Mouse (Mus musculus) forebrain, embryonic 12.5 days (tissue): ENCODE results near the gene Phldb3. TPM values are rescaled to one million over a fixed set of nuclear protein-coding genes. Genes with fewer than 3 reads are reported as not detected.

Source experiments
- ATAC-seq: fragments of 200-750 bp; cut with Nextera tagmentation; 2 replicates; pipeline ENCODE4 v1.8.0; 2017; ENCODE audit warnings: moderate TSS enrichment; ENCODE audit not compliant: low FRiP score
- H3K27ac ChIP-seq: fragments of 300-500 bp; sonication (generic); 2 replicates; pipeline ENCODE4 v1.5.1; 2016; ENCODE audit warnings: mild to moderate bottlenecking
- H3K27me3 ChIP-seq: fragments of 300-500 bp; sonication (generic); 2 replicates; pipeline ENCODE4 v1.6.1; 2016; ENCODE audit warnings: mild to moderate bottlenecking
- H3K36me3 ChIP-seq: fragments of 300-500 bp; sonication (generic); replicated peaks from 2 replicates; pipeline ENCODE4 v1.6.1; 2016; ENCODE audit warnings: mild to moderate bottlenecking
- H3K4me1 ChIP-seq: fragments of 300-500 bp; sonication (generic); 2 replicates; pipeline ENCODE4 v1.6.1; 2016
- H3K4me2 ChIP-seq: fragments of 300-500 bp; sonication (generic); 2 replicates; pipeline ENCODE4 v1.6.1; 2016; ENCODE audit warnings: mild to moderate bottlenecking, moderate library complexity
- H3K4me3 ChIP-seq: fragments of 300-500 bp; sonication (generic); replicated peaks from 2 replicates; pipeline ENCODE4 v1.5.1; 2016; ENCODE audit warnings: mild to moderate bottlenecking
- H3K9ac ChIP-seq: fragments of 300-500 bp; sonication (generic); 2 replicates; pipeline ENCODE4 v1.6.1; 2016; ENCODE audit warnings: mild to moderate bottlenecking
- H3K9me3 ChIP-seq: fragments of 300-500 bp; sonication (generic); 2 replicates; pipeline ENCODE4 v1.6.1; 2016
- WGBS: fragments of 180-500 bp; shearing (Covaris S2); methylation state at CpG from one replicate; pipeline ENCODE4 v1.1.7; 2016; 5-methylcytosine and 5-hydroxymethylcytosine counted together
- polyA plus RNA-seq: library from polyadenylated mRNA; unstranded; fragments of >200 nt; fragmentation: Nextera tagmentation; extraction: Ambion mirVana; gene quantifications from 2 replicates; pipeline ENCODE4 v1.2.1, GENCODE M21; 2016

Phldb3 gene
- polyA plus RNA-seq, 1 experiment from 2014 or later: not detected

DNA sequence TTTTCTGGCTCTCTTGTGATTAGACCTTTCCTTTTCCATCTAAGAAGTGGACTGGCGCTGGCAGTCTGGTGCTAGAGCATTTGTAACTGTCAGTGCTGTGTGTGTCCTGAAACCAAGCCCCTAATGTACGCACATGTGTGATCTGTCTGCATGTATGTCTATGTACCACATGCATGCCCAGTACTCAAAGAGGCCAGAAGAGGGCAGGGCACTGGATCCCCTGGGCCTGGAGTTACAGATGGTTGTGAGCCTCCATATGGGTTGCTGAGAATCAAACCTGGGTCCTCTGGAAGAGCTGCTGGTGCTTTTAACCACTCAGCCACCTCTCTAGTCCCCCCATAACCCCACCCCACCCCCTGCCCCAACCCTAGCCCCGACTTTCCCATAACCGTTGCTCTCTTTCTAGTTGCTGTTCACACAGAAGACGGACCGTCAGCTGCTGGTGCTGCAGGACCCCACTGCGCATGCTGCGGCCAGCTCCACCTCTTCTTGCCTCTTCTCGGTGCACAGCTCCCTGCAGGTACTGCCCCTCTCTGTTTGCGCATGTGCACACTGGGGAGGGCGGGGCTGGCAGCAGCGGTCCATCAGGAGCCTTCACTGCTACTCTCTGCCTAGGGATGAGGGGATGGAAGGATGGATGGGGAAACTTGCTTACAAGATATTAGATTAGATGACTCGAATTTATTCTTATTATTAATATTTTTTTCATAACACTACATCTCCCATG lies 9.3 kb downstream of the Phldb3 start:
- Histone ChIP-seq H3K27ac (no peak overlapping the region), H3K9ac (no peak overlapping the region), H3K4me2 (no peak overlapping the region), H3K36me3 (no peaks in the 10 kb centered on the region), H3K4me1 (no peaks in the 10 kb centered on the region), H3K27me3 (0 out of 2 replicates have a peak, but pooled peaks cover 6% of the 10 kb centered on the region), H3K9me3 (peaks cover 5% of the 10 kb centered on the region; the same call in 1 of the 2 replicates), H3K4me3 (no peak overlapping the region)
- WGBS: 53% methylated on average over 13 of the region's 13 CpGs
- no peak for ATAC-seq

DNA sequence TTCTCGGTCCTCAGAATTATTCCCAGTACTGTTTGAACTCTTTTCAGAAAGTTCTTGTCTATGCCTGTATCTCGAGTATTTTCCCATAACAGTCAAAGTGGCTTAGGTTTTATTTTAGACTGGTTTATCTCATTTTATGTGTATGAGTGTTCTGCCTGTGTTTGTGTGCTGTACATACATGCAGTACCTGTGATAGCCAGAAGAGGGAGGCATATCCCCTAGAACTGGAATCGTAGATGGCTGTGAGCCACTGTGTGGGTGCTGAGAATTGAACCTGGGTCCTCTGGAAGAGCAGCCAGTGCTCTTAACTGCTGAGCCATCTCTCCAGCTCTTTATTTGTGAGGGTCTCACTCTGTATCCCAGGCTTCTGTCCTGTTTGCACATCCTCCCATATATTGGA lies 10.6 kb downstream of the Phldb3 start:
- peaks cover 2% of the 10 kb centered on the region; the same call in 1 of the 2 replicates for H3K27me3 ChIP-seq
- 0 out of 2 replicates have a peak, but pooled peaks cover 2% of the 10 kb centered on the region for H3K4me1 ChIP-seq
- H3K36me3 ChIP-seq: no peaks in the 10 kb centered on the region
- no peak for ATAC-seq
- no peak overlapping the region for H3K27ac ChIP-seq
- 85% methylated on average over 3 of the region's 3 CpGs for WGBS
- no peak overlapping the region for H3K4me3 ChIP-seq
- H3K9ac ChIP-seq: no peak overlapping the region
- no peak overlapping the region for H3K4me2 ChIP-seq
- H3K9me3 ChIP-seq: peaks cover 5% of the 10 kb centered on the region; the same call in 1 of the 2 replicates

DNA sequence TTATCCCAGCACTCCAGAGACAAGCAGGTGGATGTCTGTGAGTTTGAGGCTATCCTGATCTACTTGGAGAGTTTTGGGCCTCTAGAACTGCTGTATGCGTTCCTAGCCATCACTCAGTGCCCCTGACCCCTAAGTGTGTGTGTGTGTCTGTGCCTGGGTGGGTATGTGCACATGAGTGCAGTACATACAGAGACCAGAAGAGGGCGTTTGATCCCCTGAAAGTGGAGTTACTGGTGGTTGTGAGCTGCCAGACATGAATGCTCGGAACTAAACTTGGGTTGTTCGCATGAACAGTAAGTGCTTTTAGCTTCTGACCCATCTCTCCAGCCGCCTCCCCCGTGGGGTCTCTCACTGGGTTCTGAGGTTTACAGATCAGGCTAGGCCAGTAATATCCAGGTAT lies 12.4 kb downstream of the Phldb3 start:
- Histone ChIP-seq H3K27me3 (peaks cover 12% of the 10 kb centered on the region; the same call in 1 of the 2 replicates), H3K9me3 (peaks cover 5% of the 10 kb centered on the region; the same call in 1 of the 2 replicates), H3K4me3 (no peak overlapping the region), H3K4me2 (no peak overlapping the region), H3K36me3 (no peaks in the 10 kb centered on the region), H3K4me1 (0 out of 2 replicates have a peak, but pooled peaks cover 2% of the 10 kb centered on the region), H3K27ac (no peak overlapping the region), H3K9ac (no peak overlapping the region)
- WGBS: 80% methylated on average over 6 of the region's 6 CpGs
- ATAC-seq: no peak

DNA sequence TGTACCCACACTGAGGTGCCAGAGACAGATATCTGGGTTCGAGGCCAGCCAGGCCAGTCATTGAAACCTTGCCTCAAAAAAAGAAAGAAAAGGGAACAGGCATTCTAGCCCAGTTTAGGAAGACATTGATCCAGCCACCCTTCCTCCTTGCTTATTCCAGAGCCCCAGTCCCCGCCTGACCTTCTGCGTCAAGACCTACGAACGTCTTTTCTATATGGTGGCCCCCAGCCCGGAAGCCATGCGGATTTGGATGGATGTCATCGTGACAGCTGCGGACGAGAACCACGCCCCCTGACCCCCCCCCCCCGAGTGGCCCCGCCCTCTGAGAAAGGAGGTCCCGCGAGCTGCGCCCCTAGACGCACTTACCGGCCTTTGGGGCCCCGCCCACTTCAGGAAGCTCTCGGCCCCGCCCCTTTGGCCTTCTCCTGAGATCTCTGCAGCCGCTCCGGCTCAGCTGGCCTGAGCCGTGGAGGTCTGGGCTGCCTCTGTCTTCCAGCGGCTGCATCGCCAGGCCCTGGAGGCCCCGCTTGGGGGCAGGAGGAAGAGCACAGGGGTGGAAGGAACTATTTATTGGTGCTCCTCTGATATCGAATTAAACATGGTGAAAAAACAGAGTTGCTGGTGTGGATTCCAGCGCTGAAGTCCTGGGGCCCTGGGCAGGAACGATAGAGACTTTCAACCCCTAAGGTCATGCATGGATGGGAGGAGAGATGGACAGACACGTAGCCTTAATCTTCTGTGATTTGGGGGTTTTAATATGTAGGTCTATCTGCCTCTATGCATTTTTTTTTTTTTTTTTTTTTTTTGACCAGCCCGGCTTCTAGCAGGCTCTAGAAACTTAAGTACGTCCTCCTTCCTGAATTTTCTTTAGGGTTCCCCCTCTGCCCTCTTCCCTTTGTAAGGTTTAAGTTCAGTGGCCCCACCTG lies 18.4 kb downstream of the Phldb3 start:
- Histone ChIP-seq H3K27ac (no peak overlapping the region), H3K36me3 (no peaks in the 10 kb centered on the region), H3K9ac (peak overlapping the region; percentile 45), H3K27me3 (peaks cover 18% of the 10 kb centered on the region; the same call in 1 of the 2 replicates), H3K9me3 (no peaks in the 10 kb centered on the region), H3K4me1 (peaks cover 11% of the 10 kb centered on the region; the same call in 1 of the 2 replicates), H3K4me2 (peak overlapping the region; percentile 57), H3K4me3 (peak overlapping the region; percentile 33)
- 7% methylated on average over 33 of the region's 33 CpGs for WGBS
- ATAC-seq: peak; percentile 89

DNA sequence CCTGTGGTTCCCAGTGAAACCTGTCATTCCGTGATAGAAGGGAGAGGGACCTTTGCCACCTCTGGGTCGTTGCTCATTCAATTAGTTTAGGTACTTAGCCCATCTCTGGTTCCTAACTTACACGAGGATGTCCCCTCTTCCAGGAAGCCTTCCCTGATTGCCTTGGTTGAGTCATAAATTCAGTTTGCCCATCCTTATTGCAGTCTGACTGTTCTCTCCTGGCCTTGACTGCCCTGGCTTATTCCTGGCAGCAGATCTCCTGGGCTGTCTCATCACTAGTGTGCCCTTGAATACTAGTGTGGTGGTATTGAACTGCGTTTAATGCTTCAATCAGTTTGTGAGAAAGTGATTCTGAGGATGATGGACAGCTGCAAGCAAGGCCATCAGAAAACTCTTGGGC lies 19.1 kb downstream of the Phldb3 start:
- Histone ChIP-seq H3K27ac (no peak overlapping the region), H3K9ac (no peak overlapping the region), H3K9me3 (no peaks in the 10 kb centered on the region), H3K27me3 (peaks cover 18% of the 10 kb centered on the region; the same call in 1 of the 2 replicates), H3K4me1 (peaks cover 11% of the 10 kb centered on the region; the same call in 1 of the 2 replicates), H3K4me3 (no peak overlapping the region), H3K4me2 (no peak overlapping the region), H3K36me3 (no peaks in the 10 kb centered on the region)
- no peak for ATAC-seq
- 68% methylated on average over 4 of the region's 4 CpGs for WGBS

DNA sequence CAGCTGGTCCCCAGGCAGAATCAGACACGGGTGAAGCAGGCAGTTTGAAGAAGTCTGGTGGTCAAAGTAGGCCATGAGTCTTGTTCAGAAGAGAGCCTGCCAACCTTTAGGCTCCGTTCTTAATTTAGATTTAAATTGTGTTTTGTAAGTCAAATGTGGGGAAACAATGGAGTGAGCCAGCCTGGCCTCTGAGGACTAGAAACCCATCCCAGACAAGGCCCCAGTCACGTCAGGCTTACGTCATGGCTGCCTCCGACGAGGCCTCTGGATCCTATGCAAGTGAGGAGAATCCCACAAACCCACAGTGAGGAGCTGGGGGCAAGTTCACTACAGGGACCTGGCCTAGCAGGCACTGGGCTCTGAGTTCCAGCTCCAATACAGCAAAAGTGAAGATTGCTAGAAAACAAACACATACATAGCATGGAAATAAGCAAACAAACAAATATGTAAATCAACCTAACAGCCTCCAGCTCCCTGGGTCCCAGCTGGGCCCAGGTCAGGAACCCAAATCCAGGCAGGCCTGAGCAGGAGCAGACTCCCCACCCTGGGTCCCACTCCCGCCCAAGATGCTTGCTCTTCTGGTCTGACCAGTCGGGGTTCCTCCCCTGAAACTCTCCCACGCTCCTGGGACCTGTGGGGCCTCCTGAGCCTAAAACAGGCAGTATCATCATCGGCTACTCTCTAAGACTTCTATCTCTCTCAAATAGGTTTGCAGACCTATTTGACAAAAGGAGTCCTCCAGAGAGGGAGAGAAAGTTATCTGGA lies 19.7 kb downstream of the Phldb3 start:
- Histone ChIP-seq H3K36me3 (no peaks in the 10 kb centered on the region), H3K9me3 (no peaks in the 10 kb centered on the region), H3K4me3 (no peak overlapping the region), H3K27ac (no peak overlapping the region), H3K9ac (no peak overlapping the region), H3K4me1 (peaks cover 11% of the 10 kb centered on the region; the same call in 1 of the 2 replicates), H3K4me2 (no peak overlapping the region), H3K27me3 (peaks cover 18% of the 10 kb centered on the region; the same call in 1 of the 2 replicates)
- WGBS: 68% methylated on average over 10 of the region's 10 CpGs
- ATAC-seq: no peak

DNA sequence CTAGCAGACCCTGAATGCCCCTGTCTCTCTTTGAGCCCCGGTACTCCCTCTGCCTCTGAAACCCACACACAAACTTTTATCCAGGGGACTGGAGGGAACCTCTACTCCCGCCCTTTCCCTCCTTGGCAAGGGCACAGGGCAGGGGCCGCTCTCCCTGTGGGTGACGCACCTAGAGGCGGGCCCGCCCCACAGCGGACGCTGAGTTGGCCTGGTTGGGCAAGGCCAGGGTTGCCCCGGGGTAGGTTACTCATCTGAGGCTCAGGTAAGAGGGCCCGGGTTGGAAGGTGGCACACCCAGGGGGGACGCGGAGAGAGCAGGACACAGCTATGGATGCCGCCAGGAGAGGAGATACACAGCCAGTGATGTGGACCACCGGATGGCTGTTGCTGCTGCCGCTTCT lies 25.7 kb downstream of the Phldb3 start, which contains the start of gene Lypd3:
TSS of gene Lypd3 (plus strand) at position 287 of the 400 bp plus-strand sequence.
- ATAC-seq: no peak
- peak within 1 kb of the TSS; percentile 81 for H3K4me2 ChIP-seq
- H3K9ac ChIP-seq: no peak within 1 kb of the TSS
- peaks cover 23% of the 10 kb centered on the region for H3K4me1 ChIP-seq
- H3K36me3 ChIP-seq: no peaks in the 10 kb centered on the region
- 18% methylated on average over 15 of the region's 15 CpGs for WGBS
- peak within 1 kb of the TSS; percentile 38 for H3K4me3 ChIP-seq
- peaks cover 59% of the 10 kb centered on the region for H3K27me3 ChIP-seq
- no peaks in the 10 kb centered on the region for H3K9me3 ChIP-seq
- H3K27ac ChIP-seq: no peak within 1 kb of the TSS

DNA sequence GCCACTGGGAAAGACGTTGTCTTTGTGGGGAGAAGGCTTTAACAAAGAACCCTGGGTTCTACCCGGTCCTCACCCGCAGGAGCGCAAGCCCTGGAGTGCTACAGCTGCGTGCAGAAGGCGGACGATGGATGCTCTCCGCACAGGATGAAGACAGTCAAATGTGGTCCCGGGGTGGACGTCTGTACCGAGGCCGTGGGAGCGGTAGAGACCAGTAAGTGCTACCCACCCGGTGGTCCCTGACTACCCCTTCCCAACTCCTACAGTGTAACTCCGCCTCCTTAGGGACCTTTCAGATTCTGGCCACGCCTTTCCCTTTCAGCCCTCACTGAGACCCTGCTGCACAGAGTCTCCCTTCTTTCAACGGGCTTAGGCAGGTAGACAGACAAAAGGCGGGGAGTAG lies 26.5 kb downstream of the Phldb3 start:
- Histone ChIP-seq H3K4me2 (peak overlapping the region; percentile 81), H3K27ac (no peak overlapping the region), H3K4me1 (peaks cover 23% of the 10 kb centered on the region), H3K27me3 (peaks cover 64% of the 10 kb centered on the region), H3K9ac (no peak overlapping the region), H3K9me3 (no peaks in the 10 kb centered on the region), H3K4me3 (peak overlapping the region; percentile 38), H3K36me3 (no peaks in the 10 kb centered on the region)
- 2% methylated on average over 18 of the region's 18 CpGs for WGBS
- peak; percentile 27; the same call in 1 of the 2 replicates for ATAC-seq

DNA sequence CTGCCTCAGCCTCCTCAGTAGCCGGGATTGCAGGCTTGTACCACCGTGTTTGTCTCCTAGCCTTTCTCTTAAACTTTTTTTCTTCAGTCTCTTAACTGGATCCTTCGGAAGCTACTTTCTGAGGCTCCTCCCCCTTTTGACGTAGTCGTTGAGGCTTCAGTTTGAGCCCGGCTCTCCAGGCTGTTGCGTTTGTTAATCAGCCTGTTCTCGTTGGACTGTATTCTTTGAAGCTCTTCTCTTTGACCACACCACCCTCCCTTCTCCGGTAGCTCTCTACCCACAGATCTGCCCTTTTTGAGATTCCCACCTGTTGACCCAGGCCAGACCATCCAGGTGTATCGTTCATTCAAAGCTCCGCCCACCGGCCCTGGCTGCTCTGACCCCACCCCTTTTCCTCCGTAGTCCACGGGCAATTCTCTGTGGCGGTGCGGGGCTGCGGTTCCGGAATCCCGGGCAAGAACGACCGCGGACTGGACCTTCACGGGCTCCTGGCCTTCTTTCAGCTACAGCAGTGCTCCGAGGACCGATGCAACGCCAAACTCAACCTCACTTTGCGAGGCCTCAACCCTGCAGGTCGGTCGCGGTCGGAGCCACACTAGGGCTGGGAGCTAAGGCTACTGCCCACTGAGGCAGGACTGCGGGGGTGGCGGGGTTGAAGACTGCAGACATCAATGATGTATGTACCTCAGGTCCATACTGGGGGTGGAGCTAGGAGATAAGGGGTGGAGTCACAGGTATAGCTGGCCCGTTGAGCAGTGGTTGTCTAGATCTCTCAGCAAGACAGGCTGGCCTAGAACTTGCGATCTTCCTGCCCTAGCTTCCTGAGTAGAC lies 27.7 kb downstream of the Phldb3 start:
- no peaks in the 10 kb centered on the region for H3K9me3 ChIP-seq
- ATAC-seq: peak; percentile 50; the same call in 1 of the 2 replicates
- H3K4me3 ChIP-seq: peak overlapping the region; percentile 38
- 3% methylated on average over 35 of the region's 35 CpGs for WGBS
- no peak overlapping the region for H3K27ac ChIP-seq
- H3K4me1 ChIP-seq: peaks cover 23% of the 10 kb centered on the region
- H3K9ac ChIP-seq: 0 out of 2 replicates have a peak overlapping the region, but pooled peaks have one; percentile 2
- H3K36me3 ChIP-seq: no peaks in the 10 kb centered on the region
- peaks cover 63% of the 10 kb centered on the region for H3K27me3 ChIP-seq
- H3K4me2 ChIP-seq: peak overlapping the region; percentile 81

DNA sequence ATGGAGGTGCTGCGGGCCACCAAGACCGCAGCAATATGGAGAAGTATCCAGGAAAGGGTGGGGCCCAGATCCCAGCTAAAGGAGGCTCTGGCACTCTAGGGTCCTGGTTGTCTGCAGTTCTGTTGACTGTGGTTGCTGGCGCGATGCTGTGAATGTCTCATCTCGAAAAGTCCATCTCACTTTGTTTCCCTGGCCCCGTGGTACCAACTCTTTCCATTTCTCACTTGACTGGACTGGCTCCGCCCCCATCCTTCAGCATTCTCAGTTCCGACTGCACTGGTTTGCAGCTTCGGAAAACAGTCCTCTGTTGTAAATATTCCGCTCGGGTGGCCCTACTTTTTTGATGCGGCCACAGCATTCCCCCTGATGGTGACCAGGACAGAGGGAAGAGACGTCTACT lies 29.9 kb downstream of the Phldb3 start:
- Histone ChIP-seq H3K36me3 (no peaks in the 10 kb centered on the region), H3K9me3 (no peaks in the 10 kb centered on the region), H3K27me3 (peaks cover 61% of the 10 kb centered on the region), H3K27ac (no peak overlapping the region), H3K4me2 (no peak overlapping the region), H3K9ac (no peak overlapping the region), H3K4me3 (no peak overlapping the region), H3K4me1 (peaks cover 23% of the 10 kb centered on the region)
- 65% methylated on average over 13 of the region's 13 CpGs for WGBS
- no peak for ATAC-seq

DNA sequence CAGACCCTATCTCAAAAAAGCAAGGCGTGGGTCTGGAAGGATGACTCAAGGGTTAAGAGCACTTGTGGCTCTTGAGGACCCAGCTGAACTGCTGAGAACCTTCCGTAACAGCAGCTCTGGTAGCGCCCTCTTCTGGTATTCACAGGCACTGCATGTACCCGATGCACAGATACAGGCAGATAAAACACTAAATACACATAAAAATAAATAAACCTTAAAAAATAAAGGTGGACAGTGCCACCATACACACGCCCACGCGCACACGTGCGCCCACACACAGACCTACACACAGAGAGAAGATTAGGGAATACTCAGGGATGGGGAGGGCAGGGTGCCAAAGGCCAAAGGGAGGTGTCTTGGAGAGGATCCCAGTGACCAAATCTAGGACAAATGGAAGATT lies 31.9 kb downstream of the Phldb3 start:
- no peaks in the 10 kb centered on the region for H3K9me3 ChIP-seq
- H3K36me3 ChIP-seq: no peaks in the 10 kb centered on the region
- ATAC-seq: peak; percentile 14; the same call in 1 of the 2 replicates
- no peak overlapping the region for H3K27ac ChIP-seq
- H3K4me2 ChIP-seq: no peak overlapping the region
- 10% methylated on average over 9 of the region's 9 CpGs for WGBS
- peaks cover 43% of the 10 kb centered on the region for H3K27me3 ChIP-seq
- no peak overlapping the region for H3K9ac ChIP-seq
- H3K4me3 ChIP-seq: no peak overlapping the region
- H3K4me1 ChIP-seq: peaks cover 11% of the 10 kb centered on the region
